Mouse (Mus musculus) splenic B cell, adult 2 months (primary cell): Measurements from ENCODE around the gene Plcb4.

Source experiments
- DNase-seq: peaks from one replicate; pipeline ENCODE4 v3.0.0-alpha.2; 2011; ENCODE audit warnings: low read depth, low spot score
- H3K27me3 ChIP-seq: 2 replicates; pipeline ENCODE4 v1.6.1; 2012; ENCODE audit warnings: mild to moderate bottlenecking, low read length, moderate library complexity, mixed read lengths; ENCODE audit not compliant: control insufficient read depth, poor library complexity, insufficient read depth, severe bottlenecking
- H3K36me3 ChIP-seq: 2 replicates; pipeline ENCODE4 v1.6.1; 2012; ENCODE audit warnings: mild to moderate bottlenecking, low read length, moderate library complexity, mixed read lengths; ENCODE audit not compliant: control insufficient read depth, poor library complexity, insufficient read depth, severe bottlenecking

The Plcb4 gene

DNA sequence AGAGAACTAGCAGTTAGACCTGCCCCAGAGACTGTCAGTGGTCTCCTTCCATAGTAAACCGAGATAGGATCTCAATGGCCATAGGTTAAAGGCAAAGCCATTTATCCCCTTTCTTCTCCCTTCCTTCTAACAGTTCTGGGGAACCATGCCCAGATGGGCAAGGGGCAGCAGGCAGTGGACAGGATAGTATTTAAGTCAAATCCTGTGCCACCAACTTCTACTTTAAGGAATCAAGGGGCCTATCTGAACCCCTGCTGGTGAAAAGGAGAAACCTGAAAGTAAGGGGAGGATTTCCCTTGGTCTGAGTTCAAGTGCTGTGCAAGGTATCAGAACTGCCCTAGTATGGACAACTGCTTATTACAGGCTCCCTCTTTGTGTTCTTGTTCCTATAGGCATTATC lies 2.9 kb upstream of the Plcb4 start:
- no peak for DNase-seq
- Histone ChIP-seq H3K36me3 (no peaks in the 10 kb centered on the region), H3K27me3 (no peaks in the 10 kb centered on the region; the same call in 1 of the 2 replicates)

DNA sequence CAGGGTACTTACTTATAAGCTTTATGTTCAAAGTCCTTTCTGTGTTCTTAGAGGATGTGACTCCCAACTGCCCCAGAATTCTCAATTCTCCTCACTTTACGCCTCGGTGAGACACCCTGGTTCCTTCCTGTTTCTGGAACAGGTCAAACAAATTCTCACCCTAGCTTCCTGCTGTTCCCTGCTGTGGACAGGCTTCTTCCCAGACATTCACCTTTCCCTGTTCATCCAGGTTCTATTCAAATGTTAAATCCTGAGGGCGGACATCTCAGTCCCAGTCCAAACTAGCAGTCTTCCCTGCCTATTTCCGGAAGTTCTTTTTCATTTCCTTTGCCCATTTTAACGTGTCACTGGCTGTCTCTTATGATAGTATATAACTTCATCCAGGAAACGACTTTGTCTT lies 2.2 kb upstream of the Plcb4 start:
- DNase-seq: no peak
- Histone ChIP-seq H3K36me3 (no peaks in the 10 kb centered on the region), H3K27me3 (no peaks in the 10 kb centered on the region; the same call in 1 of the 2 replicates)

DNA sequence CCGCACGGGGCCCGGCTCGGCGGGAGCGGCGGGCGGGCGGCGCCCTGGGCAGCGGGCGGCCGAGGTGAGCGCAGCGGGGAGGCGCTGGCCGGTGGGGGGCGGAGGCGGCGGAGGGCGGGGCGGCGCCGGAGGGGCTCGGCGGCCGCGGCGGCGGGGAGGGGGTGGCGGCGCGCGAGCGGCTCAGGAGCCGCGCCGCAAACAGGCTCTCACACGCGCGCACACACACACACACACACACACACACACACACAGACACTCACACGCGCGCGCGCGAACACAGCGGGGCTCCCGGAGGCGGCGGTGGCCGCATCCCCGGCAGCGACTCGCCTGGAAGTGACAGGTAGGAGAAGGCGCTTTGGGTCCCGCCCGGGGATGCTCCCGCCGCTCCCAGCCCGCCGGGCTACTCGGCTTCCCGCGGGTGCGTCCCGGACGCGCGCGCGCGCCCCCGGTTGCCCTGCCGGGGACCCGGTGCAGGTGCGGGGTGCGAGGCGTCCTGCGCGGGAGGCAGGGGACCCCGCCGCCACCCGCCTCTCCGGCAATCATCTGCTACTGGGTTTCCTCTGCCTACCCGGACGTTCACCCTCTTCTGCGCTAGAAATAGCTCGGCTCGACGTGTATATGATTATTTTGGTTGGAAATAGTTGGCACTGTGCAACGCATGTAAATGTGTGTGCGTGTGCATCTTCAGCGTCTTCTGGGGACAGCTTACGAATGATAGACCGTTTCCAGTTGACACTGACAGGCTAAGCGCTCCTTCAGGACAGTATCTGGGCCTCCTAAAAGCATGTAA lies 775 bp downstream of the Plcb4 start:
- H3K36me3 ChIP-seq: no peaks in the 10 kb centered on the region
- peak; percentile 3 for DNase-seq
- H3K27me3 ChIP-seq: no peaks in the 10 kb centered on the region; the same call in 1 of the 2 replicates

DNA sequence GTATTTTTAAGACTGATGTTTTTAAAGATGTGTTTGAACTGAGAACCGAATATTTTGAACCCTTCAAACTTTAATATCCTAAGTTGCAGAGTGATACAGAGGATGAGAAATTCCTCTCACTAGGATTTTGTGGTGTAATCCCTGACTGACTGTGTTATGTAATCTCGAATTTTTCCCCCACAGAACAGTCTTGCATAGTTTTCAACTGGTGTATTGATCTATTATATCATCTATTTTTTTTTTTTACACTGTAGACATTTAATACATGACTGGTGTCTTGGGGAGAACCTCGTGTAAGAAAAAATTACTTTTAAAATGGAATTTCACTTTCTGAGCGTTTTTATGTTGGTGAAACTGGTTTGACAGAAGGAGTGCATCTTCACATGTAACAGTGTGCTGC lies 2.0 kb downstream of the Plcb4 start:
- Histone ChIP-seq H3K27me3 (no peaks in the 10 kb centered on the region; the same call in 1 of the 2 replicates), H3K36me3 (no peaks in the 10 kb centered on the region)
- no peak for DNase-seq

DNA sequence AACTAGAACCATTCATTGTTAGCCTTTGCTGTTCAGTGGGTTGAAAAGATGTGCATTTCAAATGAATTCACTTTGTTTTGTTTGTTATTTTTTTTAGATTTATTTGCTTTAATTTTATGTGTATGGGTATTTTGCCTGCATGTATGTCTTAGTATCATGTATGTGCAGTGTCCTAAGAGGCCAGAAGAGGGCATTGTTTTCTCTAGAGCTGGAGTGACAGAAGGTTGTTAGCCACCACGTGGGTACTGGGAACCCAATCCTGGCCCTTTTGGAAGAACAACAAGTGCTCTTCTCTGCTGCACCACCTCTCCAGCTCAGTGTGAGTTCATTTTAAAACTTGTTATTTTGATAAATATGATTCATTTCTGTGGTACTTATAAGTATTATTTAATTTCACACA lies 5.0 kb downstream of the Plcb4 start:
- no peak for DNase-seq
- Histone ChIP-seq H3K27me3 (no peaks in the 10 kb centered on the region; the same call in 1 of the 2 replicates), H3K36me3 (no peaks in the 10 kb centered on the region)

DNA sequence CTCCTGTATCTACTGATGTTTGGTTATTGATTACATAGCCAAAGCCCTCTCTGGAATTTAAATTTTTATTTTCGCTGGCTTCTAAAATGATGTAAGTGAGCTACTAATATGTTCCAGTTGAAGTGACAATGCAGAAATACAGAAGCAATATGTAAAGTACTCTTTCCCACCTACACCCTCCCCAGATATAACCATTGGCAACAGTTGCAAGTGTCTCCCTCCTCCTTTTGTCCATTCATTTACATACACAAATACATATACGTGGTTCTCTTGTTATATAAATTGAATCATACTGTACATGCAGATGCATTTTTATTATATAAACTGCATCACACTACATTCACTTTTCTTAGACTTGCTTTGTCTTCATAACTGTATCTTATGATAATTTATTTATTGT lies 8.7 kb downstream of the Plcb4 start:
- no peak for DNase-seq
- H3K36me3 ChIP-seq: no peaks in the 10 kb centered on the region
- no peaks in the 10 kb centered on the region for H3K27me3 ChIP-seq

DNA sequence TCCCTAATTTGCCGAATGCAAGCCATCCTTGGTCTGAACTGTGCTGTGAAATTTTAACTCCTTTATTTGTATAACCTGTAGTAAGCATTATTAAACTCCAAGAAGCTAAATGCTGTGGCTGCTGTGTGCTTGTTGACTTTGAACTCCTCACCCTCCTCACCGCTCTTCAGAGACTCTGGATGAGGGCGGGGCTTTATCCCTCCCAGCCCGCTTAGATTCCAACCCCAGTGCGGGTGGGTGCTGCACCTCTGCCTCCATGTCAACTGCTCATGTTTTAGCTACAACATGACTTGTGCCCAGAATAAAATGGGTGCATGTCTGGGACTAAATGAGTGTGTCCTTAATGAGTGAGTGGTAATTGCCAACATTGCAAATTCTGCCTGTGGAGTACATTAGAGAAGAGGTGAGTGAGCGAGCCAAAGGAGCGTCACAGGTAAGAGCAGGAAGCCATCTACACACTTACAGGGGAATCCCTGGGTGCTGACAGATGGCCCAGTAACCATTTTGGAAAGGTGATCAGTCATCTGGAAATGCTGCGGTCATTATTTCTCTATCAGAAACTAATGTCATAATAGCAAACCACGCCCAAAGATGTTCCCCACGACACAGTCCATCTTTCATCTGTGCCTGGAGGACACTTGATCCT lies 13.8 kb downstream of the Plcb4 start:
- Histone ChIP-seq H3K36me3 (no peaks in the 10 kb centered on the region), H3K27me3 (no peaks in the 10 kb centered on the region)
- no peak for DNase-seq

DNA sequence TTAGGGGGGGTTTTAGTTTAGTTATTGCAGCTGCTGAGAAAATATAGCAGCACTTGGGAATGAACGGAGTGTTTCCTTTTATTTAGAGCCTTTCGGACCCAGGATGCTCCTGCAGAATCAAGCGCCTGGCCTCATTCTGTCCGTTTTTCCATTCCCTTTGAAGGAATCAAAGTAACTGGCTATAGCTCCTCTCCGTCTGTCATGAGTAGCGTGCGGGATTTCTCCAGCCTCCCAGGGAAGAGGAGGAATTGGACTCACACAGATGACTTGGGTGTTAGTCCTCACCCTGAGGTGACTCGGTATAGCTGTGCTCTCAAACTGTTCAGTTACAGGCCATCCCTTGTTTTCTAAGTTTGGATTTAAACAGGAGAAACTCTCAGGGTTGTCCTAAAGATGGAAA lies 14.8 kb downstream of the Plcb4 start:
- no peak for DNase-seq
- Histone ChIP-seq H3K36me3 (no peaks in the 10 kb centered on the region), H3K27me3 (no peaks in the 10 kb centered on the region)

DNA sequence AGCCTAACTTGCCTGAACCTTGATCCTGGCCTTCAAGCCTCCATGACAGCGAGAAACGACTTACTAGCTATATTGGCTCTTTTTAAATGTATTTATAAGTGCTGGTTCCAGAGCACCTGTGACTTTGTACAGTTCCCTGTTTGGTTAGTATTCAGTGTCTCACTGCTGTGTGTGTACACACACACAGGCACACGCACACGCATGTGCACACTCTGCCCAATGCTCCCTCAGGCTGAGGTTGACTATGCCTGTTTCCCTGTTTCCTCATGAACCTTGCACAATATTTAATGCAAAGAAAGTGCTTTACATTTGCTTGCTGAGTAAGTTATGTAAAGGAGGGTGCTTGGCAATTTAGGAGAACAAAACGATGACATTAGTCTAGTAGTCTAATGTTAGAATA lies 16.5 kb downstream of the Plcb4 start:
- no peaks in the 10 kb centered on the region for H3K27me3 ChIP-seq
- no peak for DNase-seq
- H3K36me3 ChIP-seq: no peaks in the 10 kb centered on the region

DNA sequence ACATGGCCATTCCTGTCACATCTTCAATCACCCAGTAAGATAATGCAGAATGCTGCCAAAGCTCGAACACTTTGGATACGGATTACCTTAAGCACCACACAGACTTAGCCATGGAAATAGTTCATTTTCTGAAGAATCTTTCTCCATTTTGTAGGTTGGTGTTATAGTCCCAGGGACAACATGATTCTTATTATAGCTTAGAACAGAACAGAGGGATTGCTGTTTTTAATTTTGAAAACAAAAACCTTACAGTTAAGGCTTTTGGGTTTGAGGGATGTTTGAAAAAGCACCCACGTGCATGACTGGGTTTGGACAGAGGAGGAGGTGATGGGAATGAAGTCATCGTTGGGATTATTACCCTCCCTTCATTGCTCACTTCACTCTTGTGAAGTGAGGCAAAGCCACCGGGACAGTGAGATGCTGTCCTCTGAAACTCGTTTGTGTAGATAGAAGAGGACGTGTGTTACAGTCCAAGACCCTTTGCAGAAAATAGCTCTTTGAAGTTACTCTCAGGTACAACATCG lies 18.2 kb downstream of the Plcb4 start:
- Histone ChIP-seq H3K36me3 (no peaks in the 10 kb centered on the region), H3K27me3 (no peaks in the 10 kb centered on the region)
- no peak for DNase-seq

DNA sequence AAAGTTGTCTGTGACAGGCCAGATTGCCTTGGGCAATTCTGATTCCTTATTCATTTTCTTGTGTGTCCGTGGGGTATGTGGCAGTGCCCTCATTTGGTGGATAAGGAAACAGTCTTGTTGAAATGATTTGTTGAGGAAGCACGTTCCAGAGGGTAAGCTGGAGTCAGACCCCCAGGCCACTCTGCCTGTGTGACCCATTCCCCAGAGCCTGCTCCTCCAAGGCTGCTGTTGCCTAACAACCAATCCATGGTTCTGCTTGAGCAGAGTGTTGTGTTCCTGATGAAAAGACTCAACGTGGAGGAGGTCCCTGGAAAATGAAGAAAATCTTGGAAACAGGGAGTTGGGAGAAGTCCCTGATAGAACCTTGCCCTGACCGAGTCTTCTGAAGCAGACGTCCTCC lies 18.8 kb downstream of the Plcb4 start:
- H3K36me3 ChIP-seq: no peaks in the 10 kb centered on the region
- no peaks in the 10 kb centered on the region for H3K27me3 ChIP-seq
- no peak for DNase-seq

DNA sequence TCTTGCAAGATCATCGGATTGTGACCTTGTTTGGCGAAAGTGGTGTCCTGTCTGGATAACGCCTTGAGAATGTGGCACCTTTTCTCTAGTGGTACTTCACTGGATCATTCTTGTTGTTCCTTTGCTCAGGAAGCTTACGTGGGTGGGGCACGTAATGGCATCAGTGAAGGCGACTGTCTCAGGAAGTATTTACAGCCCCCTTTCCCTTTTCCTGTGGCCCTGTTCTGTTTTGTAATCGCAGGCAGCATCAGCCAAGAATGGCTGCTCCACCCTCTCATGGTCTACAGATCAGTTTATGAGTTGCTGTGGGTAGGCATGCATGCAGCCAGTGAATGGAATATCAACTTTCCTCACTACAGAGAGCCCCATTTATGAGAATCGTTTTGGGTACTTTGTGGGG lies 21.2 kb downstream of the Plcb4 start:
- Histone ChIP-seq H3K36me3 (no peaks in the 10 kb centered on the region), H3K27me3 (no peaks in the 10 kb centered on the region)
- DNase-seq: no peak

DNA sequence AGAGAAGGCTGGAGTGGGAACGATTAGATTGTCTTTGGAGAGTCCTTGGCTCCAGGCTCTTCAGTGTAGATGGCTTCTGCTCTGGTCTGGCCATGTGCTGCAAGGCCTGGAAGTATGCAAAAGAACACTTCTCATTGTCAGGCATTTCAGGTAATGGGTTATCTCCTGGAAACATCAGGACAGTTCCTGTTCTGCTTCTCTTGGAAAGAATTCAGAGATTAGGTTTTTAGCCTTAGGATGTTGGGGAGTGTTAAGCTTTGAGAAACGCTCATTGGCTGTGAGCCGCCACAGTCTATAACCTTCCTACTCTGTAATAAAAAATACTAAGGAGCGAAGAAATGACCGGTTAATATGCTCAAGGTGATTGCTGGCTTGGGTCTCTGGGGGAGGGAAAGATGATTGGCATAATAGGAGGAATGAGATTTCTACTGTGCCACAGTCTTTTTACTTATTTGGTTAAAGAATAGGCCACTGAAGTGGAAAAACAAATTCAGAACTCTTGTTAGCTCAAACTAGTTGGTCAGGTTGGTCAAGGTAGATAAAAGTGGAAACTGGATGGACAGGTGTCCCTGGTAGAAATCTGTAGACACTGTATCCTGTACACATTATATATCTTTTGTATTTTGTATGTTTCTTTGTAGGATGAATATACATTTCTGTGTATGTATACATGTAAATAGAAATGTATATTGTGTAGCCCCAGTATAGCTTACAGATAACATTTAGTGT lies 21.8 kb downstream of the Plcb4 start:
- no peaks in the 10 kb centered on the region for H3K36me3 ChIP-seq
- DNase-seq: no peak
- H3K27me3 ChIP-seq: no peaks in the 10 kb centered on the region

DNA sequence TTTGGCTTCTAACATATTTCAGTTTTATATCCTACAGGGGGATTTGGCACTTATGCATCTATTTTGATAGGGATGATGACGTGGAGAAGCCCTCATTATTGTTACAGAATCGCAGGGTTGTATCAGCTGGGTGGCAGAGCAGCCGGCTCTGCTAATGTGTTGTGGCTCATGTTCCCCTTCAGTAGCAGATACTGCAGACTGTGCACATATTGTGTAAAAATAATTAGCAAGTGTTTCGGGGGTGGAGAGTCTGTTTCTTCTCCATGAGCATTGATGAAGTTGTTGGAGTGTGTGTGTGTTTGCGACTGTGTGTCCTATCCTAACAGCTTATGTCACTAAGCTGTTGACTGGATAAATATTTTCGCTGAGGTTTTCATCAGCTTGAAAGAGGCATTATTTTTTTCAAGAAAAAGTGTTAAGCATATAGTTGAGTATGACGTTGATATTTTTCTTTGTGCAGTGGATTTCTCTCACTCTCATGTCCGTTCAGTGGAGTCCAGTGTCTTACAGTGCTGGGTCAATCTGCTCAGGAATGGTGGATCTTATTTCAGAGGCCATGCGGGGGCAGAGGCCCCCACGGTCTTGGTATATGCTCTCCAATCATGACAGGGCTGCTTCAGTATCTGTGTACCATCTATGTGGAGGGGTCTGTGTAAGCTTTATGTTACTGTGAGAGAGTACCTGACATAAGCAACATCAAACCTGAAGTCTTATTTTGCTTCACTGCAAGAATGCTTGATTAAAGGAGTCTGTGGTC lies 25.1 kb downstream of the Plcb4 start:
- no peaks in the 10 kb centered on the region for H3K36me3 ChIP-seq

More for the DNA sequence above, 25.1 kb downstream of the Plcb4 start:
- no peak for DNase-seq
- no peaks in the 10 kb centered on the region for H3K27me3 ChIP-seq
